Mouse (Mus musculus) liver, embryonic 14.5 days (tissue): ENCODE data around the gene Eif2ak1.

Experiments
- CTCF ChIP-seq: IDR thresholded peaks from 2 replicates; pipeline ENCODE4 v1.5.1; 2016; ENCODE audit warnings: antibody characterized with exemption, low read depth, control low read depth
- EP300 ChIP-seq: IDR thresholded peaks from 2 replicates; pipeline ENCODE4 v1.6.1; 2016; ENCODE audit warnings: antibody characterized with exemption, low read depth

GRCm38 (mm10) chr5:143817931-143818311 is 333 bp downstream of the Eif2ak1 start:
- TF ChIP-seq CTCF = no peak
- no peak for TF ChIP-seq EP300
